8 mouse cellular contexts compared by ENCODE assay signal in the genomic region with DNA sequence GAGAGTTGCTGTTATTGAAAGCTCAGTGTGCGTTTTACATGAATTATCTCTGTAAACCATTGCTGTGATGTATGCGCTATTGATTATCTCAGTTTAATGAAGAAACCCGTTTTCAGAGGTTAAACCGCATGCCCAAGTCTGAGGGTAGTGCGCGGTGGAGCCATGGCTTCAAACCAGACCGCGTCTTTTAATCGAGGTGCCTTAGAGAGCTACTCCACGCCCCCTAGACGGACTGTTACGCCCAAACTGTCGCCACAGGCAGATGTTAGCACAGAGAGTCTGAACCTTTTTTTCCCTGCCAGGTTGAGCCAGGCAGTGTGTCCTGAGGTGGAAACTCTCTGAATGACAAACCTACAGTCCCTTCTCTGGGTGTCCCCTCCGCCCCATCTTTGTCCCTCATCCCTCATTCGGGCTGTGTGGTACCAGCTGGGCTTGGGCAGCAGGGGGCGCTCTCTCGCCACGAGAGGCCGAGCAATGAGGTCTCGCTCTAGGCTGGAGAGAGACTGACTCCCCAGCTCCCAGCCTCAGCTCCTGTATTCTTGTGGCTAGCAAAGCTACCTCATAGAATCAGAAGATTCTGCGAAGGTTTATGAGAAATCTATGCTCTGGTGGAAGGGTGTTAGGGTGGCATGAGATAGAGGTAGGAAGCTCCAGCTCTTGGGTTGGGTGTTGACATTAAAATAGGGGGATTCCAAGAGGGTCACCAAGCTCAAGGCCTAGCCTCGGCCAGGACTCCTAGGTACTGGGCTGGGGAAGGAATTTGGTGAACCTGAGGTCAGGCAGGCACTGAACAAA. TPM values are rescaled to one million over a fixed set of nuclear protein-coding genes. Genes with fewer than 3 reads are reported as not detected.
DNase-seq lines count a peak whose midpoint lies in the region; ATAC-seq and TF ChIP-seq lines count a peak whose summit lies in the region.

No protein-coding gene starts in this region.

- H3K4me3 ChIP-seq in hindbrain, postnatal 0 days (ENCODE audit: low read length): no peak overlapping the region

- 13% methylated on average over 22 of the region's 22 CpGs for WGBS in hindbrain, postnatal 0 days

- no peaks in the 10 kb centered on the region for H3K36me3 ChIP-seq in hindbrain, postnatal 0 days (ENCODE audit: insufficient read depth, low read length)

- H3K27ac ChIP-seq in hindbrain, postnatal 0 days: peak overlapping the region; percentile 64

- DNase-seq in T-cell, adult 2 months (ENCODE audit: low spot score): peak; percentile 76
- peak; percentile 95 for DNase-seq in cerebellum, postnatal 4 days (ENCODE audit: low spot score in 2 of 2)
- DNase-seq in gastrocnemius, adult 8-10 months (ENCODE audit: low spot score in 2 of 2): peak; percentile 67 to 69
- peak; percentile 92 for DNase-seq in hindbrain, postnatal 0 days (ENCODE audit: low spot score)
- DNase-seq in left cerebral cortex, adult 18-20 months (ENCODE audit: low spot score in 2 of 2): peak; percentile 82 to 88
- DNase-seq in retina, postnatal 7 days (ENCODE audit: low read depth, low spot score): peak; percentile 69
- DNase-seq in urinary bladder, adult 18-20 months (ENCODE audit: low spot score in 2 of 2): peak; percentile 60 to 79

- peak; percentile 99 for TF ChIP-seq CTCF in hindbrain, postnatal 0 days (IDR thresholded peaks at IDR 0.05; ENCODE audit: low read depth)

- ATAC-seq in hindbrain, postnatal 0 days: peak; percentile 93
- peak; percentile 75 for ATAC-seq in megakaryocyte, adult 5-6 weeks (ENCODE audit: poor library complexity, severe bottlenecking)

- no peaks in the 10 kb centered on the region for H3K9me3 ChIP-seq in hindbrain, postnatal 0 days (ENCODE audit: low read length)

- no peaks in the 10 kb centered on the region; the same call in 1 of the 2 replicates for H3K27me3 ChIP-seq in hindbrain, postnatal 0 days (ENCODE audit: insufficient read depth, low read length)

- no peak overlapping the region for H3K9ac ChIP-seq in hindbrain, postnatal 0 days (replicated peaks; ENCODE audit: low read length)

- peak overlapping the region; percentile 40 for H3K4me2 ChIP-seq in hindbrain, postnatal 0 days (ENCODE audit: low read depth, low read length)

- peaks cover 20% of the 10 kb centered on the region for H3K4me1 ChIP-seq in hindbrain, postnatal 0 days (ENCODE audit: insufficient read depth, low read length)

RNA-seq across cellular contexts. Expression of gene Ccdc182, which starts 41.7 kb away (rescaled TPM):
- not detected for total RNA-seq in gastrocnemius, adult 8-10 months (2022)
- total RNA-seq in hindbrain, postnatal 0 days (2014; rRNA removed): not detected in 2 replicates
- polyA plus RNA-seq in hindbrain, postnatal 0 days (2015; fragmentation: Nextera tagmentation; extraction: Ambion mirVana): 0.15 TPM in 1 of 2 replicates, not detected in the other
- total RNA-seq in left cerebral cortex, adult 18-20 months (2021): not detected
- not detected in 2 replicates for total RNA-seq in megakaryocyte, adult 5-6 weeks (2015)
- total RNA-seq in megakaryocyte, adult 5-6 weeks (2017): not detected in 2 replicates

RNA-seq across cellular contexts. Expression of gene Mrps23, which starts 48.0 kb away (rescaled TPM):
- total RNA-seq in gastrocnemius, adult 8-10 months (2022): 100 to 1,000 TPM; 119 to 149 (median 140) TPM
- 29.0 and 48.7 TPM in 2 replicates for total RNA-seq in hindbrain, postnatal 0 days (2014; rRNA removed)
- polyA plus RNA-seq in hindbrain, postnatal 0 days (2015; fragmentation: Nextera tagmentation; extraction: Ambion mirVana): 66.4 and 67.1 TPM in 2 replicates
- total RNA-seq in left cerebral cortex, adult 18-20 months (2021): 10 to 100 TPM; 64.4 to 71.4 TPM
- 59.0 and 62.2 TPM in 2 replicates for total RNA-seq in megakaryocyte, adult 5-6 weeks (2015)
- total RNA-seq in megakaryocyte, adult 5-6 weeks (2017): 39.4 and 73.3 TPM in 2 replicates
